Mouse (Mus musculus) midbrain, embryonic 15.5 days (tissue): ENCODE measurements around the gene Slc35a5. TPM values are rescaled to one million over a fixed set of nuclear protein-coding genes. Genes with fewer than 3 reads are reported as not detected.

Source experiments
- ATAC-seq: fragments of 200-750 bp; cut with Nextera tagmentation; replicated peaks from 2 replicates; pipeline ENCODE4 v1.8.0; 2017; ENCODE audit warnings: moderate TSS enrichment
- H3K27ac ChIP-seq: fragments of 300-500 bp; sonication (generic); 2 replicates; pipeline ENCODE4 v1.5.1; 2015; ENCODE audit warnings: mild to moderate bottlenecking, inconsistent platforms
- H3K27me3 ChIP-seq: fragments of 300-500 bp; sonication (generic); replicated peaks from 2 replicates; pipeline ENCODE4 v1.6.1; 2015; ENCODE audit warnings: inconsistent platforms
- H3K36me3 ChIP-seq: fragments of 300-500 bp; sonication (generic); replicated peaks from 2 replicates; pipeline ENCODE4 v1.6.1; 2015; ENCODE audit warnings: inconsistent platforms
- H3K4me1 ChIP-seq: fragments of 300-500 bp; sonication (generic); 2 replicates; pipeline ENCODE4 v1.6.1; 2015; ENCODE audit warnings: inconsistent platforms
- H3K4me2 ChIP-seq: fragments of 300-500 bp; sonication (generic); 2 replicates; pipeline ENCODE4 v1.6.1; 2015; ENCODE audit warnings: inconsistent platforms, mild to moderate bottlenecking, moderate library complexity
- H3K4me3 ChIP-seq: fragments of 300-500 bp; sonication (generic); 2 replicates; pipeline ENCODE4 v1.5.1; 2015; ENCODE audit warnings: mild to moderate bottlenecking, inconsistent platforms
- H3K9ac ChIP-seq: fragments of 300-500 bp; sonication (generic); 2 replicates; pipeline ENCODE4 v1.6.1; 2015; ENCODE audit warnings: mild to moderate bottlenecking, inconsistent platforms
- H3K9me3 ChIP-seq: fragments of 300-500 bp; sonication (generic); 2 replicates; pipeline ENCODE4 v1.6.1; 2016; ENCODE audit warnings: inconsistent platforms
- WGBS: fragments of 180-500 bp; shearing (Covaris S2); methylation state at CpG from one replicate; pipeline ENCODE4 v1.1.7; 2015; ENCODE audit warnings: mixed read lengths; 5-methylcytosine and 5-hydroxymethylcytosine counted together
- polyA plus RNA-seq: library from polyadenylated mRNA; unstranded; fragments of >200 nt; fragmentation: Nextera tagmentation; extraction: Ambion mirVana; gene quantifications from 2 replicates; pipeline ENCODE4 v1.2.1, GENCODE M21; 2015

The Slc35a5 gene
- polyA plus RNA-seq, 1 experiment from 2014 or later = 34.6 TPM

DNA sequence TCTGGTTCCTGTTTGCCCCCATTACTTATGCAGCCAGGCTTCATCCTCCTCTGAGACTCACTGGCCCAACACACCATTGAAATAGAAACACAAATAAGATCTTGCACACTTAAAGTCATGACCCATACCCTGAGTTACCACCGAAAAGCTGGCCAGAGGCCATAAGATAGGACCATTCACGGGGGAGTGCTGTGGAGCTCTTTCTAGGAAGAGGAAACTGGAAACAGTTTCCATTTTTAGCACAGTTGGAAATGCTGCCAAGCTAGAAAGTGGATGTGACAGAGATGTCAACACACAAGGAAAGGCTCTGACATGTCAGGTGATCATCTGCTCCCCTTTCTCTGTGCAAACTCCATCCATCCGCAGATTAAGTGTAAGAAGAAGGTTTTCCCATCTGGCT, 57.6 kb downstream of the Slc35a5 start:
- 78% methylated on average over 3 of the region's 3 CpGs for WGBS
- Histone ChIP-seq H3K36me3 (no peaks in the 10 kb centered on the region), H3K4me3 (no peak overlapping the region), H3K9me3 (no peaks in the 10 kb centered on the region), H3K4me1 (no peaks in the 10 kb centered on the region), H3K4me2 (no peak overlapping the region), H3K9ac (no peak overlapping the region), H3K27me3 (no peaks in the 10 kb centered on the region), H3K27ac (no peak overlapping the region)
- no peak for ATAC-seq

- Histone ChIP-seq H3K27ac (no peak overlapping the region), H3K4me1 (peaks cover 7% of the 10 kb centered on the region; the same call in 1 of the 2 replicates), H3K4me2 (no peak overlapping the region), H3K9me3 (no peaks in the 10 kb centered on the region), H3K4me3 (no peak overlapping the region), H3K27me3 (no peaks in the 10 kb centered on the region), H3K36me3 (no peaks in the 10 kb centered on the region), H3K9ac (no peak overlapping the region)
- 69% methylated on average over 6 of the region's 6 CpGs for WGBS
- ATAC-seq = no peak
These were observed 59.7 kb downstream of the Slc35a5 start for GRCm38 (mm10) chr16:45098886-45099210.

- 69% methylated on average over 10 of the region's 10 CpGs for WGBS
- Histone ChIP-seq H3K4me3 (no peak overlapping the region), H3K9ac (no peak overlapping the region), H3K9me3 (no peaks in the 10 kb centered on the region), H3K4me2 (no peak overlapping the region), H3K27me3 (no peaks in the 10 kb centered on the region), H3K4me1 (peaks cover 7% of the 10 kb centered on the region; the same call in 1 of the 2 replicates), H3K27ac (no peak overlapping the region), H3K36me3 (no peaks in the 10 kb centered on the region)
- ATAC-seq = no peak
These were observed 60.2 kb downstream of the Slc35a5 start for GRCm38 (mm10) chr16:45098186-45098885.

GRCm38 (mm10) chr16:45097467-45097866, 61.0 kb downstream of the Slc35a5 start:
- Histone ChIP-seq H3K9me3 (no peaks in the 10 kb centered on the region), H3K4me1 (peaks cover 7% of the 10 kb centered on the region; the same call in 1 of the 2 replicates), H3K27me3 (no peaks in the 10 kb centered on the region), H3K9ac (no peak overlapping the region), H3K4me2 (no peak overlapping the region), H3K4me3 (no peak overlapping the region), H3K36me3 (no peaks in the 10 kb centered on the region), H3K27ac (no peak overlapping the region)
- 92% methylated on average over 2 of the region's 2 CpGs for WGBS
- no peak for ATAC-seq

DNA sequence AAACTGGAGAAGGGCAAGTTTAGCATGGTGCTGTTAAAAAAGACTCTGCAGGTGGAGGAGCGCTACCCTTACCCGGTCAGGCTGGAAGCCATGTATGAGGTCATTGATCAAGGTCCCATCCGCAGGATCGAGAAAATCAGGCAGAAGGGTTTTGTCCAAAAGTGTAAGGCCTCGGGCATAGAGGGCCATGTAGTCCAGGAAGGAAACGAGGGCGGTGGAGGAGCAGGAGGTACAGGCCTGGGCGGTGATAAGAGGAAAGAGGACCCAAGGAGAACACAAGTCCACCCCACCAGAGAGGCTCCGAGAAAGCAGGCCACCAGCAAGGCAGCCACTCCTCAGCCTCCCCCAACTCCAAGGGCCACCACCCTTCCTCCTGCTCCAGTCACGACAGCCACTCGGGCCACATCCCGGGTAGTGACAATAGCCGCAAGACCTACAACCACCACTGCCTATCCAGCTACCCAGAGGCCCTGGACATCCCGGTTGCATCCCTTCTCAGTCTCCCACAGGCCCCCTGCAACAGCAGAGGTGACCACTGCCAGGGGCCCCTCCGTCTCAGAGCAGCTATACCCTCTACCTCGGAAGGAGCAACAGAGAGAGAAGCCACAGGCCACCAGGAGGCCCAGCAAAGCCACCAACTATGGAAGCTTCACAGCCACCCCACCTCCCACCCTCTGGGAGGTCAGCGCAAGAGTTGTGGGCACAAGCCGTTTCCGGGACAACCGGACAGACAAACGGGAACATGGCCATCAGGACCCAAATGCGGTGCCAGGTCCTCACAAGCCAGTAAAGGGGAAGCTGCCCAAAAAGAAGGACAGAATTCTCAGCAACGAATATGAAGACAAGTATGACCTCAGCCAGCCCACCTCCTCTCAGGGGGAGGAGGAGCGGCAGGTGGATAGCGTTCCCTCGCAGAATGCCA, 62.7 kb downstream of the Slc35a5 start:
- H3K9ac ChIP-seq = no peak overlapping the region
- H3K27me3 ChIP-seq = no peaks in the 10 kb centered on the region
- H3K4me1 ChIP-seq = peaks cover 7% of the 10 kb centered on the region; the same call in 1 of the 2 replicates
- H3K4me2 ChIP-seq = no peak overlapping the region
- no peaks in the 10 kb centered on the region for H3K9me3 ChIP-seq
- no peak overlapping the region for H3K27ac ChIP-seq
- no peaks in the 10 kb centered on the region for H3K36me3 ChIP-seq
- ATAC-seq = 0 out of 2 replicates have a peak, but pooled peaks have one; percentile 19
- 89% methylated on average over 26 of the region's 26 CpGs for WGBS
- no peak overlapping the region for H3K4me3 ChIP-seq

GRCm38 (mm10) chr16:45095030-45095429, 63.5 kb downstream of the Slc35a5 start:
- ATAC-seq = no peak
- no peaks in the 10 kb centered on the region for H3K27me3 ChIP-seq
- 97% methylated on average over 13 of the region's 13 CpGs for WGBS
- H3K4me1 ChIP-seq = peaks cover 7% of the 10 kb centered on the region; the same call in 1 of the 2 replicates
- no peak overlapping the region for H3K4me3 ChIP-seq
- H3K4me2 ChIP-seq = no peak overlapping the region
- no peak overlapping the region for H3K27ac ChIP-seq
- no peaks in the 10 kb centered on the region for H3K36me3 ChIP-seq
- H3K9ac ChIP-seq = no peak overlapping the region
- H3K9me3 ChIP-seq = no peaks in the 10 kb centered on the region

DNA sequence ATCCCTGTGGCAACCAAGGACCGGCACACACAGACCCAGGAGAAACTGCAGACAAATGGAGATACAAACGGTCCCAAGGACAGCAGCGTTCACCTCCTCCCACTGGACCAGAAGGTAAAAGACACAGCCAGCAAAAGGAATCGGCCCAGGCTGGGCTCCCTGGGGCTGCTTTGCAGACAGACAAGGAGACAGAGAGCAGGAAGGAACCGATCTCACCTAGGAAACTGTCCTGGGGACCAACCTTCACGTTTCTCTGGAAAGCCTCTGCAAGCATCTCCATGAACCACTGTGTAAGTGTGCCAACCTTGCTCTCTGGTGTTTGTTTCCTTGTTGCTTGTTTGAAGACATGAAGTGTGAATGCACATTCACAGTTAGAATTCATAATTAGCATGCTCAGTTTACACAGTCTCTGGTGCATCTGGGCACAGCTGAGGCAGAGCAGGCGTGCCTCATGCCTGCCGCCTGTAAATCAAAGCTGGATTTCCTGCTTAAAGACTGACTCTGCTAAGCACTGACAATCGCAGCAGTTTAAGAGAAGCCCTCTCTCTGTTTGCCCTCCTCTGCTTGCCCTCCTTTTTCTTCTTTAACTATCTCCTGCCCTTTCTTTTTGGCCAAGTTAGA, 64.3 kb downstream of the Slc35a5 start:
- Histone ChIP-seq H3K4me3 (peak overlapping the region; percentile 30), H3K36me3 (no peaks in the 10 kb centered on the region), H3K9me3 (no peaks in the 10 kb centered on the region), H3K4me2 (peak overlapping the region; percentile 55), H3K9ac (peak overlapping the region; percentile 37), H3K27me3 (no peaks in the 10 kb centered on the region), H3K4me1 (peaks cover 7% of the 10 kb centered on the region; the same call in 1 of the 2 replicates), H3K27ac (no peak overlapping the region)
- peak; percentile 68 for ATAC-seq
- 10% methylated on average over 9 of the region's 9 CpGs for WGBS

DNA sequence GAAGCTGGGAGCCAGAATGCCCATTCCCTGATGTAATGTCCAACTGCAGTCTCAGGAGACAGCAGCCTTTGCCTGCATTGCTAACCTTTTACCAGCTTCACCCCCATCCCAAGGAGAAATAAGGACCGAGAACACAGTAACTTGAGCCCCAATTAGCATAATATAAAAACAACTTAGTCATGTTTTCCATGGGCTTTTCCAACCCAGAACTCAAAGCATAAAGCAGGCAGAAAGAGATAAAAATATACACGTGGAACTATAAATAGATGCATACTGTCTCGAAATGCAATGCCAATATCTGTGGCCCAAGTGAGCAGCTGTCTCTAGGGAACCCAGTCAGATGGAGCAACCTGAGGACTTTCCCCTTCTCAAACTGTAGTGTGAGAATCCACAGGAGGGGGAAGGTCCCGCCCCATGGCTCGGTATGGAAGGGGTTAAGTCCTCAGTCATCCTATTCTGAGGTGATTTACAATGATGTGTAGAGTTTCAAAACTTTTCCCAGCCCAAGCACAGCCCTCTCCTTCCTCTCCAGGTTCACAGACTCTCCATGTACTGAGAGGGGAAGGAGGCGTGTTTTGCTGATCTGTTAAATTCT, 65.3 kb downstream of the Slc35a5 start, which contains the start of gene Ccdc80:
Ccdc80 (plus strand) TSS at position 266 of the 595 bp plus-strand sequence.
- WGBS = 41% methylated on average over 6 of the region's 6 CpGs
- no peak for ATAC-seq

DNA sequence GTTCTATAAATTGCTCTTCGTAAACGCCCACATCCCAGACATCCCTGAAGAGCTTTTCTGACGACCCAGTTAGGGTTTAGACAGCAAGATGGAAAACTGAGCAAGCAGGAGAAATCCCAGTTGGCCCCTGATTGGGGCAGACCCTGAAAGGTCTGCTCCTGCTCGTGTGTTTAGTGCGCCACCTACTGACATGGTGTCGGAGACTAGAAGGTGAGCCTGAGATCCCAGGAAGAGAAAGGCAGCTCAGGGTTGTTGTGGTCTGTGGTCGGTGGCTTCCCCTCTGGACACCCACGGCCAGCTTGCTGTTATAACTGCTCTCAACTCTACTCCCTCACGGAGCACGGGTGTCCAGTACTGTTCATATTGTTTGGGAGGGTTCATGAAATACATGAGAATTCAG, 68.5 kb downstream of the Slc35a5 start:
- Histone ChIP-seq H3K27ac (no peak overlapping the region), H3K27me3 (no peaks in the 10 kb centered on the region), H3K4me2 (no peak overlapping the region), H3K36me3 (no peaks in the 10 kb centered on the region), H3K4me3 (no peak overlapping the region), H3K9ac (no peak overlapping the region), H3K9me3 (no peaks in the 10 kb centered on the region), H3K4me1 (peaks cover 7% of the 10 kb centered on the region; the same call in 1 of the 2 replicates)
- peak; percentile 90 for ATAC-seq
- 12% methylated on average over 10 of the region's 10 CpGs for WGBS

More for the DNA sequence above, 65.3 kb downstream of the Slc35a5 start, which contains the start of gene Ccdc80:
- Histone ChIP-seq H3K4me2 (peak within 1 kb of the TSS; percentile 55), H3K9me3 (no peaks in the 10 kb centered on the region), H3K36me3 (no peaks in the 10 kb centered on the region), H3K27me3 (no peaks in the 10 kb centered on the region), H3K4me1 (peaks cover 7% of the 10 kb centered on the region; the same call in 1 of the 2 replicates), H3K4me3 (peak within 1 kb of the TSS; percentile 30), H3K27ac (no peak within 1 kb of the TSS), H3K9ac (peak within 1 kb of the TSS; percentile 37)
